7 mouse cellular contexts compared by ENCODE assay signal in genomic region chr4:41604476-41605396, GRCm38 (mm10). TPM values are rescaled to one million over a fixed set of nuclear protein-coding genes. Genes with fewer than 3 reads are reported as not detected.
DNase-seq lines count a peak whose midpoint lies in the region; ATAC-seq and TF ChIP-seq lines count a peak whose summit lies in the region.

No protein-coding gene starts in this region.

- H3K27me3 ChIP-seq in liver, adult 2 months (ENCODE audit: control insufficient read depth, insufficient read depth, low read length) = no peaks in the 10 kb centered on the region
- H3K27me3 ChIP-seq in midbrain, postnatal 0 days (ENCODE audit: insufficient read depth, low read length) = 0 out of 2 replicates have a peak, but pooled peaks cover 3% of the 10 kb centered on the region

- 38% methylated on average over 8 of the region's 8 CpGs for WGBS in liver, adult 2 months
- WGBS in midbrain, postnatal 0 days = 18% methylated on average over 8 of the region's 8 CpGs

- H3K9ac ChIP-seq in liver, adult 2 months (ENCODE audit: low read depth, low read length) = no peak overlapping the region
- H3K9ac ChIP-seq in midbrain, postnatal 0 days (replicated peaks; ENCODE audit: low read length, poor library complexity, severe bottlenecking) = no peak overlapping the region

- no peaks in the 10 kb centered on the region for H3K36me3 ChIP-seq in liver, adult 2 months (ENCODE audit: control insufficient read depth, insufficient read depth, low read length)
- no peaks in the 10 kb centered on the region for H3K36me3 ChIP-seq in midbrain, postnatal 0 days (ENCODE audit: insufficient read depth, low read length)

- ATAC-seq in midbrain, postnatal 0 days (ENCODE audit: low FRiP score) = 0 out of 2 replicates have a peak, but pooled peaks have one; percentile 34
- no peak for ATAC-seq in monocyte, adult 5-6 weeks (replicated peaks; ENCODE audit: insufficient number of reproducible peaks, low FRiP score, low TSS enrichment, poor library complexity, severe bottlenecking)

- H3K9me3 ChIP-seq in midbrain, postnatal 0 days (ENCODE audit: low read length) = no peaks in the 10 kb centered on the region

- no peaks in the 10 kb centered on the region for H3K4me1 ChIP-seq in liver, adult 2 months (ENCODE audit: control insufficient read depth, insufficient read depth, low read length)
- peaks cover 6% of the 10 kb centered on the region; the same call in 1 of the 2 replicates for H3K4me1 ChIP-seq in midbrain, postnatal 0 days (ENCODE audit: insufficient read depth, low read length)

- H3K4me2 ChIP-seq in midbrain, postnatal 0 days (ENCODE audit: low read depth, low read length, poor library complexity, severe bottlenecking) = no peak overlapping the region

- TF ChIP-seq CTCF in liver, adult 2 months (IDR thresholded peaks at IDR 0.05; ENCODE audit: low read depth, low read length) = peak; percentile 82
- TF ChIP-seq CTCF in midbrain, postnatal 0 days (IDR thresholded peaks at IDR 0.05) = peak; percentile 75

- peak; percentile 7 for DNase-seq in liver, adult 2 months (ENCODE audit: extremely low read depth, low read depth, low spot score)
- DNase-seq in liver = no peak
- DNase-seq in brain, adult 2 months (ENCODE audit: low read depth, low spot score) = peak; percentile 85
- DNase-seq in embryo, embryonic 10.5 days (ENCODE audit: low spot score) = peak; percentile 42
- peak; percentile 78 for DNase-seq in midbrain, postnatal 0 days (ENCODE audit: low spot score)
- DNase-seq in lung, adult 18-20 months = no peak

- H3K4me3 ChIP-seq in liver, adult 2 months (ENCODE audit: insufficient read depth, low read depth, low read length) = no peak overlapping the region
- H3K4me3 ChIP-seq in midbrain, postnatal 0 days (ENCODE audit: low read depth, low read length) = no peak overlapping the region

- no peak overlapping the region for H3K27ac ChIP-seq in liver, adult 2 months (replicated peaks; ENCODE audit: insufficient read depth, low read depth, low read length)
- no peak overlapping the region; the same call in 1 of the 2 replicates for H3K27ac ChIP-seq in midbrain, postnatal 0 days (ENCODE audit: low read depth, low read length)

- no peak for TF ChIP-seq POLR2A in liver, adult 2 months (IDR thresholded peaks at IDR 0.05; ENCODE audit: extremely low read depth, insufficient read depth, low read length)

- H3K79me2 ChIP-seq in liver, adult 2 months (ENCODE audit: control insufficient read depth, insufficient read depth, low read length) = no peaks in the 10 kb centered on the region

RNA-seq across cellular contexts. Expression of gene Dnaic1, which starts 35.2 kb away (rescaled TPM):
- 0.18 and 1.2 TPM in 2 replicates for total RNA-seq in liver, adult 2 months (2014; rRNA removed)
- 0.78 and 2.3 TPM in 2 replicates for polyA plus RNA-seq in liver, adult 2 months (2012; rRNA removed)
- total RNA-seq in midbrain, postnatal 0 days (2014; rRNA removed) = 1.7 and 6.1 TPM in 2 replicates
- polyA plus RNA-seq in midbrain, postnatal 0 days (2015; fragmentation: Nextera tagmentation; extraction: Ambion mirVana) = 3.2 and 3.8 TPM in 2 replicates
- total RNA-seq in monocyte, adult 5-6 weeks (2017) = not detected in 3 replicates

RNA-seq across cellular contexts. Expression of gene Enho, which starts 35.4 kb away (rescaled TPM):
- 26.4 and 42.8 TPM in 2 replicates for total RNA-seq in liver, adult 2 months (2014; rRNA removed)
- polyA plus RNA-seq in liver, adult 2 months (2012; rRNA removed) = 51.1 and 114 TPM in 2 replicates
- 167 and 217 TPM in 2 replicates for total RNA-seq in midbrain, postnatal 0 days (2014; rRNA removed)
- 146 and 157 TPM in 2 replicates for polyA plus RNA-seq in midbrain, postnatal 0 days (2015; fragmentation: Nextera tagmentation; extraction: Ambion mirVana)
- total RNA-seq in monocyte, adult 5-6 weeks (2017) = 0.49 to 0.75 TPM in 2 of 3 replicates, not detected in the other

RNA-seq across cellular contexts. Expression of gene Fam219a, which starts 35.4 kb away (rescaled TPM):
- total RNA-seq in liver, adult 2 months (2014; rRNA removed) = 1.5 and 3.2 TPM in 2 replicates
- polyA plus RNA-seq in liver, adult 2 months (2012; rRNA removed) = 4.8 and 6.5 TPM in 2 replicates
- total RNA-seq in midbrain, postnatal 0 days (2014; rRNA removed) = 125 and 130 TPM in 2 replicates
- polyA plus RNA-seq in midbrain, postnatal 0 days (2015; fragmentation: Nextera tagmentation; extraction: Ambion mirVana) = 20.5 and 24.1 TPM in 2 replicates
- total RNA-seq in monocyte, adult 5-6 weeks (2017) = 0.95 to 9.1 TPM (median 5.6 TPM) in 3 replicates

Comparison
In these comparisons a context has a peak if more than half of its experiments do, and no peak if none do; other contexts are left out.
1. DNase-seq: peak in liver, adult 2 months (single experiment), brain, adult 2 months (single experiment), embryo, embryonic 10.5 days (single experiment) and midbrain, postnatal 0 days (single experiment); none in liver (single experiment) and lung, adult 18-20 months (0 of 2).
2. RNA of gene Enho, which starts 35.4 kb away (total RNA-seq): 167 to 217 TPM in midbrain, postnatal 0 days and 26.4 to 42.8 TPM in liver, adult 2 months; 0.49 to 0.75 TPM in monocyte, adult 5-6 weeks; every median in the first group is over 10 times any median in the second.
3. RNA of gene Fam219a, which starts 35.4 kb away (total RNA-seq): 125 to 130 TPM in midbrain, postnatal 0 days; 1.5 to 3.2 TPM in liver, adult 2 months and 0.95 to 9.1 TPM in monocyte, adult 5-6 weeks; every median in the first group is over 10 times any median in the second.